ENCODE assay signal across 16 mouse cellular contexts in genomic region chr11:88548423-88548822, GRCm38 (mm10).
DNase-seq lines count a peak whose midpoint lies in the region; ATAC-seq and TF ChIP-seq lines count a peak whose summit lies in the region.
"Had no signal": no experiment of that assay in that cellular context is flagged by ENCODE, and none has a peak within 500 bp of the region (broad histone marks: within the 10 kb centered on the region; RNA-seq: fewer than 3 reads in every experiment).

No protein-coding gene starts in this region.

- WGBS in kidney, embryonic 16.5 days, result 51% methylated on average over 7 of the region's 7 CpGs
- 63% methylated on average over 7 of the region's 7 CpGs for WGBS in embryonic facial prominence, embryonic 12.5 days
- 69% methylated on average over 7 of the region's 7 CpGs for WGBS in hindbrain, embryonic 16.5 days

- no peak overlapping the region for H3K4me2 ChIP-seq in kidney, embryonic 16.5 days (replicated peaks; ENCODE audit: low read depth, low read length)
- no peak overlapping the region for H3K4me2 ChIP-seq in embryonic facial prominence, embryonic 12.5 days (replicated peaks)
- no peak overlapping the region for H3K4me2 ChIP-seq in hindbrain, embryonic 16.5 days (ENCODE audit: low read length)
- H3K4me2 ChIP-seq: limb, embryonic 15.5 days; stomach, embryonic 15.5 days had no signal

- H3K9ac ChIP-seq in kidney, embryonic 16.5 days (replicated peaks; ENCODE audit: low read length), result no peak overlapping the region
- H3K9ac ChIP-seq in embryonic facial prominence, embryonic 12.5 days, result no peak overlapping the region
- no peak overlapping the region for H3K9ac ChIP-seq in hindbrain, embryonic 16.5 days (ENCODE audit: low read depth, low read length)
- H3K9ac ChIP-seq: limb, embryonic 15.5 days; stomach, embryonic 15.5 days had no signal

- no peaks in the 10 kb centered on the region for H3K36me3 ChIP-seq in kidney, embryonic 16.5 days (ENCODE audit: insufficient read depth, low read length)
- H3K36me3 ChIP-seq in embryonic facial prominence, embryonic 12.5 days, result no peaks in the 10 kb centered on the region
- no peaks in the 10 kb centered on the region for H3K36me3 ChIP-seq in hindbrain, embryonic 16.5 days (ENCODE audit: control insufficient read depth, insufficient read depth, low read length)
- H3K36me3 ChIP-seq: limb, embryonic 15.5 days; stomach, embryonic 15.5 days had no signal

- DNase-seq in gastrocnemius, adult 2 months, result peak; percentile 63
- DNase-seq in gastrocnemius, adult 8-10 months (ENCODE audit: low spot score in 2 of 2), result no peak
- no peak for DNase-seq in kidney, adult 9 months
- DNase-seq in thymus, postnatal 25 days, result no peak
- no peak for DNase-seq in layer of hippocampus, adult 9-11 months
- DNase-seq: adrenal gland, postnatal 14 days; B cell, adult 2 months; kidney, postnatal 14 days; thymus, postnatal 36 days had no signal

- no peaks in the 10 kb centered on the region for H3K9me3 ChIP-seq in kidney, embryonic 16.5 days (ENCODE audit: low read length)
- H3K9me3 ChIP-seq in embryonic facial prominence, embryonic 12.5 days, result no peaks in the 10 kb centered on the region
- no peaks in the 10 kb centered on the region for H3K9me3 ChIP-seq in hindbrain, embryonic 16.5 days (ENCODE audit: control insufficient read depth, low read length)
- H3K9me3 ChIP-seq: G1E; limb, embryonic 15.5 days; stomach, embryonic 15.5 days had no signal

- peak overlapping the region; percentile 83 for H3K27ac ChIP-seq in gastrocnemius, adult 2 months
- H3K27ac ChIP-seq in kidney, embryonic 16.5 days (ENCODE audit: low read length), result peak overlapping the region; percentile 41; the same call in 1 of the 2 replicates
- H3K27ac ChIP-seq in embryonic facial prominence, embryonic 12.5 days, result peak overlapping the region; percentile 20
- 0 out of 2 replicates have a peak overlapping the region, but pooled peaks have one; percentile 29 for H3K27ac ChIP-seq in hindbrain, embryonic 16.5 days (ENCODE audit: low read depth, low read length)
- H3K27ac ChIP-seq: limb, embryonic 15.5 days; stomach, embryonic 15.5 days had no signal

- TF ChIP-seq CTCF in gastrocnemius, adult 2 months (IDR thresholded peaks at IDR 0.05), result no peak

- H3K4me1 ChIP-seq in kidney, embryonic 16.5 days (ENCODE audit: insufficient read depth, low read length), result peaks cover 75% of the 10 kb centered on the region
- H3K4me1 ChIP-seq in embryonic facial prominence, embryonic 12.5 days, result peaks cover 70% of the 10 kb centered on the region
- peaks cover 67% of the 10 kb centered on the region for H3K4me1 ChIP-seq in hindbrain, embryonic 16.5 days (ENCODE audit: control insufficient read depth, insufficient read depth, low read depth, low read length)

- H3K4me3 ChIP-seq in gastrocnemius, adult 2 months, result peak overlapping the region; percentile 44
- no peak overlapping the region for H3K4me3 ChIP-seq in kidney, embryonic 16.5 days (ENCODE audit: low read length)
- no peak overlapping the region for H3K4me3 ChIP-seq in embryonic facial prominence, embryonic 12.5 days
- no peak overlapping the region for H3K4me3 ChIP-seq in hindbrain, embryonic 16.5 days (ENCODE audit: low read length)
- H3K4me3 ChIP-seq: limb, embryonic 15.5 days; stomach, embryonic 15.5 days had no signal

- intact Hi-C loops in gastrocnemius, adult 2 months (cut with DNase I), result no loop called here

- no peak for ATAC-seq in kidney, embryonic 16.5 days (ENCODE audit: low FRiP score, low TSS enrichment)
- no peak for ATAC-seq in embryonic facial prominence, embryonic 12.5 days (ENCODE audit: insufficient number of reproducible peaks, insufficient read depth, low FRiP score, low TSS enrichment)
- no peak for ATAC-seq in hindbrain, embryonic 16.5 days
- ATAC-seq: lung, postnatal 0 days had no signal

- H3K27me3 ChIP-seq in kidney, embryonic 16.5 days (ENCODE audit: insufficient read depth, low read length), result no peaks in the 10 kb centered on the region
- no peaks in the 10 kb centered on the region for H3K27me3 ChIP-seq in embryonic facial prominence, embryonic 12.5 days
- H3K27me3 ChIP-seq in hindbrain, embryonic 16.5 days (replicated peaks; ENCODE audit: control insufficient read depth, insufficient read depth, low read length), result no peaks in the 10 kb centered on the region
- H3K27me3 ChIP-seq: limb, embryonic 15.5 days; stomach, embryonic 15.5 days had no signal

Comparison
In these comparisons a context has a peak if more than half of its experiments do, and no peak if none do; other contexts are left out.
1. H3K27ac ChIP-seq: peak in every context shown above with its lines; median percentile 83 in gastrocnemius, adult 2 months; 41 in kidney, embryonic 16.5 days; 29 in hindbrain, embryonic 16.5 days; 20 in embryonic facial prominence, embryonic 12.5 days.